Comparison of ENCODE assay signal across 12 mouse cellular contexts in genomic region chr11:98808417-98808816, GRCm38 (mm10). TPM values are rescaled to one million over a fixed set of nuclear protein-coding genes. Genes with fewer than 3 reads are reported as not detected.
DNase-seq lines count a peak whose midpoint lies in the region; ATAC-seq and TF ChIP-seq lines count a peak whose summit lies in the region.
"Had no signal": no experiment of that assay in that cellular context is flagged by ENCODE, and none has a peak within 500 bp of the region (broad histone marks: within the 10 kb centered on the region; RNA-seq: fewer than 3 reads in every experiment).

No protein-coding gene starts in this region.

- peaks cover 19% of the 10 kb centered on the region for H3K4me1 ChIP-seq in heart, embryonic 11.5 days (ENCODE audit: control insufficient read depth, insufficient read depth, low read length)
- peaks cover 17% of the 10 kb centered on the region for H3K4me1 ChIP-seq in midbrain, embryonic 10.5 days
- peaks cover 14% of the 10 kb centered on the region for H3K4me1 ChIP-seq in midbrain, embryonic 14.5 days (ENCODE audit: control insufficient read depth, insufficient read depth, low read length)
- H3K4me1 ChIP-seq in intestine, postnatal 0 days (replicated peaks; ENCODE audit: control insufficient read depth, insufficient read depth, low read length): no peaks in the 10 kb centered on the region
- peaks cover 11% of the 10 kb centered on the region; the same call in 1 of the 2 replicates for H3K4me1 ChIP-seq in stomach, embryonic 14.5 days (ENCODE audit: control insufficient read depth, insufficient read depth, low read length)

- H3K9me3 ChIP-seq in heart, embryonic 11.5 days (replicated peaks; ENCODE audit: control insufficient read depth, low read length): no peaks in the 10 kb centered on the region
- no peaks in the 10 kb centered on the region for H3K9me3 ChIP-seq in midbrain, embryonic 10.5 days (replicated peaks)
- H3K9me3 ChIP-seq in midbrain, embryonic 14.5 days (ENCODE audit: control insufficient read depth, low read length): no peaks in the 10 kb centered on the region
- no peaks in the 10 kb centered on the region for H3K9me3 ChIP-seq in intestine, postnatal 0 days (ENCODE audit: control insufficient read depth)
- H3K9me3 ChIP-seq in stomach, embryonic 14.5 days (ENCODE audit: control insufficient read depth, low read depth, low read length): no peaks in the 10 kb centered on the region

- H3K4me2 ChIP-seq in heart, embryonic 11.5 days: peak overlapping the region; percentile 97; the same call in 1 of the 2 replicates
- H3K4me2 ChIP-seq in midbrain, embryonic 14.5 days (ENCODE audit: low read length): no peak overlapping the region
- H3K4me2 ChIP-seq in intestine, postnatal 0 days (replicated peaks; ENCODE audit: low read depth): no peak overlapping the region
- H3K4me2 ChIP-seq in stomach, embryonic 14.5 days (replicated peaks; ENCODE audit: low read depth, low read length): peak overlapping the region; percentile 46; the same call in 1 of the 2 replicates

- no peak for DNase-seq in heart, adult 18-20 months
- no peak for DNase-seq in midbrain, embryonic 10.5 days (ENCODE audit: low spot score)
- DNase-seq in midbrain, embryonic 14.5 days: no peak
- no peak for DNase-seq in c-Kit-positive CD71-positive TER-119-positive erythroid progenitor cells, embryonic 14.5 days (ENCODE audit: low spot score)
- DNase-seq in left cerebral cortex, adult 11 months (ENCODE audit: low spot score): no peak
- DNase-seq: adrenal gland, postnatal 25 days; lung, postnatal 14 days; right cerebral cortex, postnatal 14 days had no signal

- no peak overlapping the region for H3K4me3 ChIP-seq in heart, embryonic 11.5 days (ENCODE audit: low read depth, low read length)
- peak overlapping the region; percentile 87 for H3K4me3 ChIP-seq in midbrain, embryonic 10.5 days
- H3K4me3 ChIP-seq in midbrain, embryonic 14.5 days (replicated peaks; ENCODE audit: low read depth, low read length): no peak overlapping the region
- H3K4me3 ChIP-seq in intestine, postnatal 0 days (ENCODE audit: low read depth, low read length): no peak overlapping the region
- H3K4me3 ChIP-seq in stomach, embryonic 14.5 days (ENCODE audit: low read depth, low read length): no peak overlapping the region

- H3K27me3 ChIP-seq in heart, embryonic 11.5 days (ENCODE audit: control insufficient read depth, insufficient read depth, low read length): no peaks in the 10 kb centered on the region
- H3K27me3 ChIP-seq in midbrain, embryonic 10.5 days (ENCODE audit: low read depth, poor library complexity, severe bottlenecking): no peaks in the 10 kb centered on the region
- H3K27me3 ChIP-seq in midbrain, embryonic 14.5 days (ENCODE audit: control insufficient read depth, insufficient read depth, low read length): no peaks in the 10 kb centered on the region
- no peaks in the 10 kb centered on the region for H3K27me3 ChIP-seq in intestine, postnatal 0 days (replicated peaks; ENCODE audit: control insufficient read depth, insufficient read depth, low read length)
- H3K27me3 ChIP-seq in stomach, embryonic 14.5 days (ENCODE audit: control insufficient read depth, insufficient read depth, low read length): no peaks in the 10 kb centered on the region

- TF ChIP-seq CTCF in intestine, postnatal 0 days (IDR thresholded peaks at IDR 0.05; ENCODE audit: low read depth): no peak

- no peak overlapping the region for H3K9ac ChIP-seq in heart, embryonic 11.5 days (ENCODE audit: low read depth, low read length)
- no peak overlapping the region for H3K9ac ChIP-seq in midbrain, embryonic 14.5 days (replicated peaks; ENCODE audit: low read length)
- no peak overlapping the region for H3K9ac ChIP-seq in intestine, postnatal 0 days (ENCODE audit: low read depth, low read length)
- no peak overlapping the region for H3K9ac ChIP-seq in stomach, embryonic 14.5 days (replicated peaks; ENCODE audit: low read depth, low read length)

- 72% methylated on average over 2 of the region's 2 CpGs for WGBS in heart, embryonic 11.5 days (ENCODE audit: insufficient replicate concordance)
- 76% methylated on average over 2 of the region's 2 CpGs for WGBS in midbrain, embryonic 10.5 days
- WGBS in midbrain, embryonic 14.5 days: 72% methylated on average over 2 of the region's 2 CpGs
- 78% methylated on average over 2 of the region's 2 CpGs for WGBS in intestine, postnatal 0 days
- 66% methylated on average over 2 of the region's 2 CpGs for WGBS in stomach, embryonic 14.5 days

- peaks cover 33% of the 10 kb centered on the region for H3K36me3 ChIP-seq in heart, embryonic 11.5 days (ENCODE audit: control insufficient read depth, insufficient read depth, low read length)
- H3K36me3 ChIP-seq in midbrain, embryonic 10.5 days: peaks cover 78% of the 10 kb centered on the region
- peaks cover 69% of the 10 kb centered on the region for H3K36me3 ChIP-seq in midbrain, embryonic 14.5 days (ENCODE audit: control insufficient read depth, insufficient read depth, low read length)
- peaks cover 47% of the 10 kb centered on the region for H3K36me3 ChIP-seq in intestine, postnatal 0 days (ENCODE audit: control insufficient read depth, insufficient read depth)
- peaks cover 63% of the 10 kb centered on the region for H3K36me3 ChIP-seq in stomach, embryonic 14.5 days (ENCODE audit: control insufficient read depth, insufficient read depth, low read length)

- peak overlapping the region; percentile 79; the same call in 1 of the 2 replicates for H3K27ac ChIP-seq in heart, embryonic 11.5 days (ENCODE audit: low read depth, low read length)
- H3K27ac ChIP-seq in midbrain, embryonic 10.5 days (replicated peaks): peak overlapping the region; percentile 98; the same call in 1 of the 2 replicates
- H3K27ac ChIP-seq in midbrain, embryonic 14.5 days (replicated peaks; ENCODE audit: low read depth, low read length): no peak overlapping the region
- H3K27ac ChIP-seq in intestine, postnatal 0 days (ENCODE audit: low read depth, low read length): 0 out of 2 replicates have a peak overlapping the region, but pooled peaks have one; percentile 98
- H3K27ac ChIP-seq in stomach, embryonic 14.5 days (ENCODE audit: low read length): peak overlapping the region; percentile 99; the same call in 1 of the 2 replicates

- no peak for ATAC-seq in heart, embryonic 11.5 days (replicated peaks; ENCODE audit: insufficient number of reproducible peaks, low FRiP score, low TSS enrichment)
- ATAC-seq in midbrain, embryonic 14.5 days (ENCODE audit: low FRiP score, low TSS enrichment): no peak
- ATAC-seq in intestine, postnatal 0 days: no peak
- no peak for ATAC-seq in stomach, embryonic 14.5 days (ENCODE audit: insufficient number of reproducible peaks, insufficient read depth, low FRiP score, low read depth)
- ATAC-seq: CD4-positive, CD25-positive, alpha-beta regulatory T cell, adult 4 months had no signal

RNA-seq across cellular contexts. Expression of gene Casc3, which starts 3.7 kb away (rescaled TPM):
- polyA plus RNA-seq in heart, embryonic 11.5 days (2014; fragmentation: Nextera tagmentation; extraction: Ambion mirVana): 22.2 and 28.5 TPM in 2 replicates
- 10 to 100 TPM; 17.2 to 19.3 TPM for total RNA-seq in heart, adult 18-20 months (2021)
- polyA plus RNA-seq in midbrain, embryonic 10.5 days (2016; fragmentation: Nextera tagmentation; extraction: Ambion mirVana): 49.0 and 55.7 TPM in 2 replicates
- 46.6 and 57.3 TPM in 2 replicates for polyA plus RNA-seq in midbrain, embryonic 14.5 days (2014; fragmentation: Nextera tagmentation; extraction: Ambion mirVana)
- polyA plus RNA-seq in intestine, postnatal 0 days (2015; fragmentation: Nextera tagmentation; extraction: Ambion mirVana): 10.8 and 12.4 TPM in 2 replicates
- polyA plus RNA-seq in stomach, embryonic 14.5 days (2014; fragmentation: Nextera tagmentation; extraction: Ambion mirVana): 33.7 and 35.1 TPM in 2 replicates

RNA-seq across cellular contexts. Expression of gene Msl1, which starts 13.1 kb away (rescaled TPM):
- polyA plus RNA-seq in heart, embryonic 11.5 days (2014; fragmentation: Nextera tagmentation; extraction: Ambion mirVana): 15.9 and 17.1 TPM in 2 replicates
- total RNA-seq in heart, adult 18-20 months (2021): 10 to 100 TPM; 71.7 to 73.3 TPM
- polyA plus RNA-seq in midbrain, embryonic 10.5 days (2016; fragmentation: Nextera tagmentation; extraction: Ambion mirVana): 22.9 and 24.3 TPM in 2 replicates
- 25.0 and 35.9 TPM in 2 replicates for polyA plus RNA-seq in midbrain, embryonic 14.5 days (2014; fragmentation: Nextera tagmentation; extraction: Ambion mirVana)
- polyA plus RNA-seq in intestine, postnatal 0 days (2015; fragmentation: Nextera tagmentation; extraction: Ambion mirVana): 12.6 and 15.1 TPM in 2 replicates
- polyA plus RNA-seq in stomach, embryonic 14.5 days (2014; fragmentation: Nextera tagmentation; extraction: Ambion mirVana): 21.6 and 22.3 TPM in 2 replicates

RNA-seq across cellular contexts. Expression of gene Rapgefl1, which starts 28.2 kb away (rescaled TPM):
- 0.57 and 0.73 TPM in 2 replicates for polyA plus RNA-seq in heart, embryonic 11.5 days (2014; fragmentation: Nextera tagmentation; extraction: Ambion mirVana)
- under 1 TPM; 0.72 to 0.82 TPM for total RNA-seq in heart, adult 18-20 months (2021)
- polyA plus RNA-seq in midbrain, embryonic 10.5 days (2016; fragmentation: Nextera tagmentation; extraction: Ambion mirVana): 1.3 TPM in 2 replicates
- polyA plus RNA-seq in midbrain, embryonic 14.5 days (2014; fragmentation: Nextera tagmentation; extraction: Ambion mirVana): 8.8 and 9.6 TPM in 2 replicates
- polyA plus RNA-seq in intestine, postnatal 0 days (2015; fragmentation: Nextera tagmentation; extraction: Ambion mirVana): 0.69 and 0.80 TPM in 2 replicates
- 5.6 and 7.7 TPM in 2 replicates for polyA plus RNA-seq in stomach, embryonic 14.5 days (2014; fragmentation: Nextera tagmentation; extraction: Ambion mirVana)

RNA-seq across cellular contexts. Expression of gene Nr1d1, which starts 33.3 kb away (rescaled TPM):
- polyA plus RNA-seq in heart, embryonic 11.5 days (2014; fragmentation: Nextera tagmentation; extraction: Ambion mirVana): 5.6 and 6.4 TPM in 2 replicates
- 10 to 100 TPM; 54.2 to 67.6 TPM for total RNA-seq in heart, adult 18-20 months (2021)
- 1.4 TPM in 2 replicates for polyA plus RNA-seq in midbrain, embryonic 10.5 days (2016; fragmentation: Nextera tagmentation; extraction: Ambion mirVana)
- 3.0 TPM in 2 replicates for polyA plus RNA-seq in midbrain, embryonic 14.5 days (2014; fragmentation: Nextera tagmentation; extraction: Ambion mirVana)
- polyA plus RNA-seq in intestine, postnatal 0 days (2015; fragmentation: Nextera tagmentation; extraction: Ambion mirVana): 4.1 and 5.1 TPM in 2 replicates
- polyA plus RNA-seq in stomach, embryonic 14.5 days (2014; fragmentation: Nextera tagmentation; extraction: Ambion mirVana): 1.7 and 2.3 TPM in 2 replicates

RNA-seq across cellular contexts. Expression of gene Wipf2, which starts 55.0 kb away (rescaled TPM):
- polyA plus RNA-seq in heart, embryonic 11.5 days (2014; fragmentation: Nextera tagmentation; extraction: Ambion mirVana): 3.8 and 4.0 TPM in 2 replicates
- total RNA-seq in heart, adult 18-20 months (2021): 10 to 100 TPM in 1 of 2 experiments, 1 to 10 TPM in 1; 7.3 to 10.1 TPM
- 3.7 and 3.9 TPM in 2 replicates for polyA plus RNA-seq in midbrain, embryonic 10.5 days (2016; fragmentation: Nextera tagmentation; extraction: Ambion mirVana)
- polyA plus RNA-seq in midbrain, embryonic 14.5 days (2014; fragmentation: Nextera tagmentation; extraction: Ambion mirVana): 5.4 and 6.1 TPM in 2 replicates
- 3.9 and 5.0 TPM in 2 replicates for polyA plus RNA-seq in intestine, postnatal 0 days (2015; fragmentation: Nextera tagmentation; extraction: Ambion mirVana)
- 6.8 and 7.1 TPM in 2 replicates for polyA plus RNA-seq in stomach, embryonic 14.5 days (2014; fragmentation: Nextera tagmentation; extraction: Ambion mirVana)

Comparison
In these comparisons a context has a peak if more than half of its experiments do, and no peak if none do; other contexts are left out.
1. H3K4me2 ChIP-seq: peak in heart, embryonic 11.5 days (single experiment) and stomach, embryonic 14.5 days (single experiment); none in midbrain, embryonic 14.5 days (single experiment) and intestine, postnatal 0 days (single experiment).